Mouse (Mus musculus) lung, postnatal 0 days (tissue): ENCODE data around the gene Dab2ip.

Source experiments
- CTCF ChIP-seq: IDR thresholded peaks from 2 replicates; pipeline ENCODE4 v1.5.1; 2016; ENCODE audit warnings: antibody characterized with exemption, mild to moderate bottlenecking
- EP300 ChIP-seq: IDR thresholded peaks from 2 replicates; pipeline ENCODE4 v1.6.1; 2016; ENCODE audit warnings: antibody characterized with exemption, mild to moderate bottlenecking, control low read depth

DNA sequence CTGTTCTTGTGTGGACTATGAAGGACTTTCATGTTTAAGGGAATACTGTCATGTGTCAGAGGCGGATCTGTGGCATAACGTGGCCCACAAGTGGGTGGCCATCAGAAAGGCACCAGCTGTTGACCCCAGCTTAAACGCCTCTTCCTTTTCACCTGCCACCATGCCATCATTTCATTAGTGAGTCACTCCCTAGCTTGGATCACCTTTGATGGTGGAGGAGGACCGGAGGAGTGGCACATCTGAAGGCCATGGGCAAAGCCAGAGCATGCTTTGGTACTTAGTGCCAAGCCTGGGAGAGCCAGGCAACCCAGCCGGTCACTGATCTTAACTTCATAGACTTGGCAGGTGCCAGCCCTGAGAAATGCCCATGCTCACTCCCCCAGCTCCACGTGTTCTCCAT lies 96.7 kb downstream of the Dab2ip start:
- TF ChIP-seq CTCF (no peak), EP300 (no peak)
